Mouse (Mus musculus): ENCODE data around the gene Zswim1. TPM values are rescaled to one million over a fixed set of nuclear protein-coding genes. Genes with fewer than 3 reads are reported as not detected.

Gene Zswim1
- 16.5 and 17.4 TPM in 2 replicates for polyA plus RNA-seq (2014; fragmentation: Nextera tagmentation; extraction: Ambion mirVana)

- peak; percentile 99 for ATAC-seq (replicated peaks; ENCODE audit: low FRiP score, low TSS enrichment, low read depth)
- no peaks in the 10 kb centered on the region for H3K27me3 ChIP-seq (replicated peaks; ENCODE audit: control insufficient read depth, insufficient read depth, low read length)
- peak within 1 kb of the TSS; percentile 71 for H3K27ac ChIP-seq (ENCODE audit: low read depth)
- H3K4me3 ChIP-seq (ENCODE audit: low read depth, low read length) = peak within 1 kb of the TSS; percentile 91
- H3K9me3 ChIP-seq (ENCODE audit: control insufficient read depth, low read length) = no peaks in the 10 kb centered on the region
- DNase-seq (ENCODE audit: low spot score) = peak; percentile 100
- H3K36me3 ChIP-seq (ENCODE audit: control insufficient read depth, insufficient read depth, low read length) = peaks cover 47% of the 10 kb centered on the region
- H3K4me2 ChIP-seq (ENCODE audit: low read length) = peak within 1 kb of the TSS; percentile 63
- under 1% methylated on average over 32 of the region's 32 CpGs for WGBS
- H3K9ac ChIP-seq (ENCODE audit: low read length) = peak within 1 kb of the TSS; percentile 67
- peaks cover 13% of the 10 kb centered on the region for H3K4me1 ChIP-seq (replicated peaks; ENCODE audit: control insufficient read depth, insufficient read depth, low read length)
Observed at GRCm38 (mm10) chr2:164822636-164823165, at the start of gene Zswim1. Gene Zswim1 (plus strand): TSS chr2:164822686.

GRCm38 (mm10) chr2:164773229-164773988 is 49.1 kb upstream of the Zswim1 start:
- Histone ChIP-seq H3K36me3 (ENCODE audit: control insufficient read depth, insufficient read depth, low read length) (peaks cover 23% of the 10 kb centered on the region), H3K27ac (ENCODE audit: low read depth) (no peak overlapping the region), H3K4me2 (ENCODE audit: low read length) (no peak overlapping the region), H3K4me3 (ENCODE audit: low read depth, low read length) (no peak overlapping the region), H3K9ac (ENCODE audit: low read length) (no peak overlapping the region), H3K9me3 (ENCODE audit: control insufficient read depth, low read length) (no peaks in the 10 kb centered on the region), H3K27me3 (replicated peaks; ENCODE audit: control insufficient read depth, insufficient read depth, low read length) (no peaks in the 10 kb centered on the region), H3K4me1 (replicated peaks; ENCODE audit: control insufficient read depth, insufficient read depth, low read length) (peaks cover 19% of the 10 kb centered on the region)
- no peak for ATAC-seq (replicated peaks; ENCODE audit: low FRiP score, low TSS enrichment, low read depth)
- WGBS = 80% methylated on average over 14 of the region's 14 CpGs
- no peak for DNase-seq (ENCODE audit: low spot score)

- H3K9me3 ChIP-seq (ENCODE audit: control insufficient read depth, low read length) = no peaks in the 10 kb centered on the region
- H3K27me3 ChIP-seq (replicated peaks; ENCODE audit: control insufficient read depth, insufficient read depth, low read length) = no peaks in the 10 kb centered on the region
- ATAC-seq (replicated peaks; ENCODE audit: low FRiP score, low TSS enrichment, low read depth) (no peak), DNase-seq (ENCODE audit: low spot score) (no peak)
- H3K9ac ChIP-seq (ENCODE audit: low read length) = no peak overlapping the region
- WGBS = 77% methylated on average over 5 of the region's 5 CpGs
- peaks cover 19% of the 10 kb centered on the region for H3K4me1 ChIP-seq (replicated peaks; ENCODE audit: control insufficient read depth, insufficient read depth, low read length)
- H3K4me2 ChIP-seq (ENCODE audit: low read length) = no peak overlapping the region
- H3K36me3 ChIP-seq (ENCODE audit: control insufficient read depth, insufficient read depth, low read length) = peaks cover 22% of the 10 kb centered on the region
- H3K27ac ChIP-seq (ENCODE audit: low read depth) = no peak overlapping the region
- no peak overlapping the region for H3K4me3 ChIP-seq (ENCODE audit: low read depth, low read length)
Observed at GRCm38 (mm10) chr2:164773989-164774364, 48.5 kb upstream of the Zswim1 start.

GRCm38 (mm10) chr2:164776130-164776529 is 46.4 kb upstream of the Zswim1 start:
- Histone ChIP-seq H3K27me3 (replicated peaks; ENCODE audit: control insufficient read depth, insufficient read depth, low read length) (no peaks in the 10 kb centered on the region), H3K9me3 (ENCODE audit: control insufficient read depth, low read length) (no peaks in the 10 kb centered on the region), H3K4me2 (ENCODE audit: low read length) (no peak overlapping the region), H3K27ac (ENCODE audit: low read depth) (no peak overlapping the region), H3K9ac (ENCODE audit: low read length) (no peak overlapping the region), H3K4me3 (ENCODE audit: low read depth, low read length) (no peak overlapping the region), H3K36me3 (ENCODE audit: control insufficient read depth, insufficient read depth, low read length) (peaks cover 20% of the 10 kb centered on the region), H3K4me1 (replicated peaks; ENCODE audit: control insufficient read depth, insufficient read depth, low read length) (peaks cover 11% of the 10 kb centered on the region)
- WGBS = 80% methylated on average over 6 of the region's 6 CpGs
- DNase-seq (ENCODE audit: low spot score) (no peak), ATAC-seq (replicated peaks; ENCODE audit: low FRiP score, low TSS enrichment, low read depth) (no peak)

GRCm38 (mm10) chr2:164776801-164777200 is 45.7 kb upstream of the Zswim1 start:
- H3K4me1 ChIP-seq (replicated peaks; ENCODE audit: control insufficient read depth, insufficient read depth, low read length) = peaks cover 5% of the 10 kb centered on the region; the same call in 1 of the 2 replicates
- peaks cover 14% of the 10 kb centered on the region for H3K36me3 ChIP-seq (ENCODE audit: control insufficient read depth, insufficient read depth, low read length)
- H3K9ac ChIP-seq (ENCODE audit: low read length) = no peak overlapping the region
- H3K9me3 ChIP-seq (ENCODE audit: control insufficient read depth, low read length) = no peaks in the 10 kb centered on the region
- no peaks in the 10 kb centered on the region for H3K27me3 ChIP-seq (replicated peaks; ENCODE audit: control insufficient read depth, insufficient read depth, low read length)
- H3K4me3 ChIP-seq (ENCODE audit: low read depth, low read length) = no peak overlapping the region
- no peak for DNase-seq (ENCODE audit: low spot score)
- ATAC-seq (replicated peaks; ENCODE audit: low FRiP score, low TSS enrichment, low read depth) = no peak
- no peak overlapping the region for H3K27ac ChIP-seq (ENCODE audit: low read depth)
- whole genome bisulfite sequencing = 64% methylated on average over 17 of the region's 17 CpGs
- no peak overlapping the region for H3K4me2 ChIP-seq (ENCODE audit: low read length)

GRCm38 (mm10) chr2:164777246-164778014 is 45.1 kb upstream of the Zswim1 start:
- WGBS = 84% methylated on average over 30 of the region's 30 CpGs
- no peaks in the 10 kb centered on the region for H3K27me3 ChIP-seq (replicated peaks; ENCODE audit: control insufficient read depth, insufficient read depth, low read length)
- H3K4me2 ChIP-seq (ENCODE audit: low read length) = no peak overlapping the region
- ATAC-seq (replicated peaks; ENCODE audit: low FRiP score, low TSS enrichment, low read depth) (no peak), DNase-seq (ENCODE audit: low spot score) (no peak)
- H3K4me1 ChIP-seq (replicated peaks; ENCODE audit: control insufficient read depth, insufficient read depth, low read length) = no peaks in the 10 kb centered on the region
- H3K27ac ChIP-seq (ENCODE audit: low read depth) = no peak overlapping the region
- H3K36me3 ChIP-seq (ENCODE audit: control insufficient read depth, insufficient read depth, low read length) = peaks cover 7% of the 10 kb centered on the region
- H3K9ac ChIP-seq (ENCODE audit: low read length) = no peak overlapping the region
- H3K4me3 ChIP-seq (ENCODE audit: low read depth, low read length) = no peak overlapping the region
- no peaks in the 10 kb centered on the region for H3K9me3 ChIP-seq (ENCODE audit: control insufficient read depth, low read length)

- no peak overlapping the region for H3K27ac ChIP-seq (ENCODE audit: low read depth)
- no peak overlapping the region for H3K4me2 ChIP-seq (ENCODE audit: low read length)
- H3K9ac ChIP-seq (ENCODE audit: low read length) = no peak overlapping the region
- no peaks in the 10 kb centered on the region for H3K9me3 ChIP-seq (ENCODE audit: control insufficient read depth, low read length)
- no peak for DNase-seq (ENCODE audit: low spot score)
- 90% methylated on average over 11 of the region's 11 CpGs for WGBS
- peaks cover 2% of the 10 kb centered on the region; the same call in 1 of the 2 replicates for H3K36me3 ChIP-seq (ENCODE audit: control insufficient read depth, insufficient read depth, low read length)
- H3K4me1 ChIP-seq (replicated peaks; ENCODE audit: control insufficient read depth, insufficient read depth, low read length) = no peaks in the 10 kb centered on the region
- ATAC-seq (replicated peaks; ENCODE audit: low FRiP score, low TSS enrichment, low read depth) = no peak
- no peak overlapping the region for H3K4me3 ChIP-seq (ENCODE audit: low read depth, low read length)
- H3K27me3 ChIP-seq (replicated peaks; ENCODE audit: control insufficient read depth, insufficient read depth, low read length) = no peaks in the 10 kb centered on the region
Observed at GRCm38 (mm10) chr2:164778015-164778287, 44.5 kb upstream of the Zswim1 start.

- no peaks in the 10 kb centered on the region for H3K9me3 ChIP-seq (ENCODE audit: control insufficient read depth, low read length)
- no peak overlapping the region for H3K9ac ChIP-seq (ENCODE audit: low read length)
- 87% methylated on average over 7 of the region's 7 CpGs for WGBS
- no peaks in the 10 kb centered on the region for H3K36me3 ChIP-seq (ENCODE audit: control insufficient read depth, insufficient read depth, low read length)
- no peak overlapping the region for H3K4me2 ChIP-seq (ENCODE audit: low read length)
- ATAC-seq (replicated peaks; ENCODE audit: low FRiP score, low TSS enrichment, low read depth) (no peak), DNase-seq (ENCODE audit: low spot score) (no peak)
- no peak overlapping the region for H3K27ac ChIP-seq (ENCODE audit: low read depth)
- H3K27me3 ChIP-seq (replicated peaks; ENCODE audit: control insufficient read depth, insufficient read depth, low read length) = no peaks in the 10 kb centered on the region
- no peak overlapping the region for H3K4me3 ChIP-seq (ENCODE audit: low read depth, low read length)
- H3K4me1 ChIP-seq (replicated peaks; ENCODE audit: control insufficient read depth, insufficient read depth, low read length) = no peaks in the 10 kb centered on the region
Observed at GRCm38 (mm10) chr2:164778809-164779208, 43.7 kb upstream of the Zswim1 start.
